Mouse (Mus musculus): ENCODE measurements around the gene Tor1b. TPM values are rescaled to one million over a fixed set of nuclear protein-coding genes. Genes with fewer than 3 reads are reported as not detected.

Gene Tor1b
- total RNA-seq, 4 experiments from 2014 or later, result 27.8 to 28.4 (median 28.2) TPM

DNA sequence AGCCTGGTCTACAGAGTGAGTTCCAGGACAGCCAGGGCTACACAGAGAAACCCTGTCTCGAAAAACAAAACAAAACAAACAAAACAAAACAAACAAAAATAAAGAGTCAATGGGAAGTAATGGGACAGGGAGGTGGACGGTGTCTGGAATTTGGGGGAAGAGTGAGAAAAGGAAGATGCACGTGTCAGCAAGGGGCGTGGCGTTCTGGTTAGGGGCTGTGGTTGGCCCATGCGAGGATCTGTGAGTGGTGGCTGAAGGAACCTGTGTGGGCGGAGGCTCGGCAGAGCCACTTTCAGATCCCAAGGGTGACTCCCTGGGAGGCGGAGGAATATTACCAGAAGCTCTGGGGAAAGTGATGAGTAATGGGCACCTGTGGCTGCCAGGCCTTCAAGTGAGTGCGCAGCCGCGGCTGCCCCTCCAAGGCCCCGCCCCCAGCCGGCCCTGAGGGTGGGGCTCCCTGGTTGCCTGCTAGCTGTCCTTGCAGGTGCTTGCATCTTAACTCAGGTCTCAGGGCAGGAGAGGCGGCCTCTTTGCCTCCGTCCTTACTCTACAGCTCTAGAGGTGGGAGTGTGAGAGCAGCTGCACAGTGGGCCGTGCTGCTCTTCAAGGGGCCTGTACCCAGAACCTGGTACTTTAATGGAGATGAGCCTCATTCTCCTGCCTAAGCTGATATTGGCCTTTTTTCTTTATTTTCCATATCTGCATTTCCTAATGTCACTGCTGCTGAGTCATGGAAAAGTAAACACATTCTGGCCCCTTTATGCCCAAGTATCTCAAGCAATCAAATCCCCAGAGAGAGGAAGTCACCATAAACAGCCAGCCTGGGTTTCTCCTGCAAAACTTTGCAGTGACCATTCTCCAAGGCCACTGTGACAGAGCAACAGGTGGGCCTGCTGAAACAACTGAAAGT is 32.6 kb downstream of the Tor1b start:
- DNase-seq (ENCODE audit: low spot score), result no peak

DNA sequence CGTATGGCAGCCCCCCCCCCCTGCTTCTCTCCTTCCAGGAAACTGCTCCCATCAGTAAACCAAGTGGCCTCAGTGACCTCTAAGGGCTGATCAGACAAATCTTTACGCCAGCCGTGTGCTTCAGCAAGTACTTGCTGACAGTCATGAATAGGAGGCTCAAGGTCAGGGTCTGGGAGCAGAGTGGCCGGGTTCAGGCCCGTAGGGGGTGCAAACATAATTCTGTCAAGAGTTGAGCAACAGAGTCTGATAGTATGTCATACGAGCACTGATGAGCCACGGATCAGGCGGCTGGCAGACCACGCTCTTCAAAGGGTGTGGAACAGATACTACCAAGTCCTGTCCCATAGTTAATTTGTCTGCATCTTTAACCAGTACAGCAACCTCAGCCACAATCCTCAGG is 37.5 kb downstream of the Tor1b start:
- DNase-seq (ENCODE audit: low spot score), result no peak

DNA sequence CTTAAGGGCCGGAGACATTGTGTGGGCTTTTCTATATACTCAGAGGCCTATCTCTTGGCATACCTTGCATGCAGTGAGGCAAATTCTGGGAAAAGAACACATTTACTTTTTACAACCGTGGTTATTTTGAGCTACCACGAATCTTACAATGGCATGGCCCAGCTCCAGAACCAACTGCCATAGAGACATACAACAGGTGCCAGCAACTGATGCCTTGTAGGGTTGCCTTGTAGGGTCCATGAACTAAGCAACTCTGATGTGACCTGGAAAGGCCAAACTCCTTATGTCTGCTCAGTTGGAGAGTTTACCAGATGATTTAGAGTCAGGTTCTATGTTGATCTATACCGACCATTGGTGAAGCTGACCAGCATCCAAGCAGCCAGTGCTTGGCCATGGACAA is 42.1 kb downstream of the Tor1b start:
- no peak for DNase-seq (ENCODE audit: low spot score)

DNA sequence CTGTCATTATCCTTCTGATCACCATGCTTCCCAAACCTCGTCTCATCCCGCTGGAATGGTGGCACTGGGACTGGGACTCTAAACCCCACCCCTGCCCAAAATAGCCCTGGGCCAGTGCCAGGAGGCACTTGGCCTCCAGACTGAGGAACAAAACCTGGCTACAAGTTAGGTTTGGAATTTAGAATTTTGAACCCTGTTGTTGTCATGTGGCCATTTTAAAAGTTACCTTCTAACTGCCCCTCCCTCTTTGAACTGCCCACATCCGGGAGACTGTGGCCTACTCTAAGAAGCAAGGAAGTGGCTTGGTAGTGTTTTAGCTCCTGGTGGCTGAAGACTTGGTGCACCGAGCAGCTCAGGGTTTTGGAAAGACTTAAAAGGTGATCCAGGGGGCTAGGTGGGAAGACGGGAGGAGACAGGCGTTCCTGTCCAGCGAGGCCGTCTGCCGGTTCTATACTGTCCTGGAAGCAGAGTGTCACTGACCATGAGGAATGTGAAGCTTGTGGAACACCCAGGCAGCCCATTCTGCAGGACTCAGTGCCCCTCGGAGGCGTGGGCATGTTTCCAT is 42.8 kb downstream of the Tor1b start:
- DNase-seq (ENCODE audit: low spot score), result peak; percentile 52

GRCm38 (mm10) chr2:30998443-30999260 is 45.9 kb downstream of the Tor1b start:
- no peak for DNase-seq (ENCODE audit: low spot score)

- no peak for DNase-seq (ENCODE audit: low spot score)
These were observed 50.1 kb downstream of the Tor1b start for GRCm38 (mm10) chr2:31002857-31003256.

DNA sequence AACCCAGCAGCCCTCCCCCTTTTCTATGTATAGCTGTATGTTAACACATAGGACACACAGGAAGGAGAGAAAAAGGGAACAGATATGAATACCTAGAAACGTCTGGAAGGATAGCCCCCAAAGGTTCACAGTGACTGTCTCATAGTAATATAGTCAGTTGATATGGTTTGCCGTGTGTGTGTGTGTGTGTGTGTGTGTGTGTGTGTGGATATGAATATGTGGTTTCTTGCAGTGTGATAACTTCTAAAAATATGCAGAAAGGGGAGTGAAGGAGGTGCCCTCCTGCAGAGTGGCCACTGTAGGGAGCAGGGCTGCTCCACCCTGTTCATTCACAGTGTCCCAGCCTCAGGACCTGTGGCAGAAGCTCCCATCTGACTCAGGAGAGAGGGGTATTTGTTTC is 52.7 kb downstream of the Tor1b start:
- DNase-seq (ENCODE audit: low spot score), result no peak

DNA sequence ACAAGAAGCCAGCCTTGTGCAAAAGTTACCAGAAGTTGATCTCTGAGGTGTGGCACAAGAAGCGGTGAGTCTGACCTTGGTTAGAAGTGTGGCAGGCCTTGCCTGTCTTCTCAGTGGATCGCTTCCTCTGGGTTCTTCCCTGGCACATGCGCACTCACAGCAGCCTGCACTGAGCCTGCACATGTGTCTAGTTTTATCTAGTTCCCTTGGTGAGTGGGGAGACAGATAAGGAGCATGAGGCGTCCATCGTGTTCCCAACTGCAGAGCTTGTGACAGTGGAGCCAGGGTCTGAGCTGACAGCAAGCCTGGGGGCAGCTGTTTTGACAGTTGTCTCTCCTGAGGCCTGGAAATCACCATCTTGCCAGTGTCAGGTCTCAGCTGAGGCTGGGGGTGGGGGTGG is 53.7 kb downstream of the Tor1b start:
- DNase-seq (ENCODE audit: low spot score), result peak; percentile 66

- DNase-seq (ENCODE audit: low spot score), result no peak
These were observed 54.4 kb downstream of the Tor1b start for GRCm38 (mm10) chr2:31007208-31007607.

Other genes starting within 250 kb of the Tor1b start
- 1 to 10 TPM in 1 of 4 experiments, under 1 TPM in 3; 0.24 to 1.2 (median 0.55) TPM for gene 1700001O22Rik, start 149.3 kb upstream of the Tor1b start, total RNA-seq (2022)
- 10 to 100 TPM; 23.8 to 27.7 (median 25.3) TPM for gene Ntmt1, start 145.1 kb upstream of the Tor1b start, total RNA-seq (2022)
- gene Asb6, start 122.6 kb upstream of the Tor1b start, total RNA-seq (2022), result 10 to 100 TPM in 1 of 4 experiments, 1 to 10 TPM in 3; 8.4 to 11.3 (median 8.7) TPM
- under 1 TPM; 0.28 to 1.00 (median 0.73) TPM for gene Prrx2, start 118.0 kb upstream of the Tor1b start, total RNA-seq (2022)
- 1 to 10 TPM; 1.3 to 3.1 (median 1.9) TPM for gene Ptges, start 23.1 kb upstream of the Tor1b start, total RNA-seq (2022)
- gene Tor1a, start 15.0 kb downstream of the Tor1b start, total RNA-seq (2022), result 10 to 100 TPM in 2 of 4 experiments, 1 to 10 TPM in 2; 8.3 to 14.3 (median 9.9) TPM
- 10 to 100 TPM; 20.1 to 28.3 (median 24.1) TPM for gene BC005624, start 29.2 kb downstream of the Tor1b start, total RNA-seq (2022)
- gene Usp20, start 29.3 kb downstream of the Tor1b start, total RNA-seq (2022), result 10 to 100 TPM; 53.8 to 62.3 (median 59.7) TPM
- 10 to 100 TPM; 47.2 to 63.1 (median 52.7) TPM for gene Fnbp1, start 189.0 kb downstream of the Tor1b start, total RNA-seq (2022)
- gene Gpr107, start 199.4 kb downstream of the Tor1b start, total RNA-seq (2022), result 10 to 100 TPM; 27.1 to 34.5 (median 29.8) TPM